Mouse (Mus musculus): ENCODE measurements around the gene Gstm7. TPM values are rescaled to one million over a fixed set of nuclear protein-coding genes. Genes with fewer than 3 reads are reported as not detected.
"Not testable (repeated sequence)": the region's sequence is repeated elsewhere in the genome, so short reads cannot be mapped to it uniquely, and the experiment has no call there.

Gene Gstm7
- polyA plus RNA-seq, 1 experiment from 2014 or later = 39.2 TPM

- ATAC-seq = peak; percentile 96
- WGBS (ENCODE audit: insufficient replicate concordance) = 4% methylated on average over 40 of the region's 40 CpGs
- TF ChIP-seq EP300 (IDR thresholded peaks at IDR 0.05; ENCODE audit: low read depth) (peak; percentile 92), CTCF (IDR thresholded peaks at IDR 0.05; ENCODE audit: low read depth) (no peak)
These were observed 35.7 kb downstream of the Gstm7 start, which contains the start of gene Gstm5 for GRCm38 (mm10) chr3:107895720-107896569. Gstm5 (plus strand) TSS chr3:107895821.

GRCm38 (mm10) chr3:107895194-107895719 is 36.4 kb downstream of the Gstm7 start:
- Histone ChIP-seq H3K9me3 (ENCODE audit: low read length) (no peaks in the 10 kb centered on the region), H3K36me3 (replicated peaks; ENCODE audit: insufficient read depth, low read length) (0 out of 2 replicates have a peak, but pooled peaks cover 3% of the 10 kb centered on the region), H3K9ac (replicated peaks) (peak overlapping the region; percentile 90), H3K27ac (ENCODE audit: low read depth) (peak overlapping the region; percentile 87; the same call in 1 of the 2 replicates), H3K4me3 (ENCODE audit: low read depth, low read length) (peak overlapping the region; percentile 75), H3K27me3 (ENCODE audit: insufficient read depth, low read length) (no peaks in the 10 kb centered on the region), H3K4me2 (ENCODE audit: low read depth, low read length) (peak overlapping the region; percentile 99), H3K4me1 (ENCODE audit: insufficient read depth) (peaks cover 15% of the 10 kb centered on the region)
- WGBS (ENCODE audit: insufficient replicate concordance) = 8% methylated on average over 6 of the region's 6 CpGs
- DNase-seq = no peak
- peak; percentile 43 for ATAC-seq
- TF ChIP-seq CTCF (IDR thresholded peaks at IDR 0.05; ENCODE audit: low read depth) = no peak
- TF ChIP-seq EP300 (IDR thresholded peaks at IDR 0.05; ENCODE audit: low read depth) = no peak

More at GRCm38 (mm10) chr3:107895720-107896569, 35.7 kb downstream of the Gstm7 start, which contains the start of gene Gstm5:
- Histone ChIP-seq H3K27me3 (ENCODE audit: insufficient read depth, low read length) (no peaks in the 10 kb centered on the region), H3K9me3 (ENCODE audit: low read length) (no peaks in the 10 kb centered on the region), H3K36me3 (replicated peaks; ENCODE audit: insufficient read depth, low read length) (0 out of 2 replicates have a peak, but pooled peaks cover 3% of the 10 kb centered on the region), H3K4me1 (ENCODE audit: insufficient read depth) (peaks cover 15% of the 10 kb centered on the region), H3K27ac (ENCODE audit: low read depth) (peak within 1 kb of the TSS; percentile 87), H3K9ac (replicated peaks) (peak within 1 kb of the TSS; percentile 90), H3K4me3 (ENCODE audit: low read depth, low read length) (peak within 1 kb of the TSS; percentile 75), H3K4me2 (ENCODE audit: low read depth, low read length) (peak within 1 kb of the TSS; percentile 99)
- DNase-seq = peak; percentile 89

- ATAC-seq; DNase-seq; H3K27ac ChIP-seq (ENCODE audit: low read depth); H3K9me3 ChIP-seq (ENCODE audit: low read length); H3K4me3 ChIP-seq (ENCODE audit: low read depth, low read length); H3K4me2 ChIP-seq (ENCODE audit: low read depth, low read length); H3K4me1 ChIP-seq (ENCODE audit: insufficient read depth); H3K27me3 ChIP-seq (ENCODE audit: insufficient read depth, low read length); H3K36me3 ChIP-seq (replicated peaks; ENCODE audit: insufficient read depth, low read length); H3K9ac ChIP-seq (replicated peaks): not testable (repeated sequence)
- WGBS (ENCODE audit: insufficient replicate concordance) = 77% methylated on average over 2 of the region's 2 CpGs
These were observed 42.4 kb downstream of the Gstm7 start for GRCm38 (mm10) chr3:107889236-107889635.

GRCm38 (mm10) chr3:107887674-107888495 is 43.7 kb downstream of the Gstm7 start:
- H3K4me2 ChIP-seq (ENCODE audit: low read depth, low read length) = no peak overlapping the region
- ATAC-seq = no peak
- no peak for DNase-seq
- no peaks in the 10 kb centered on the region for H3K9me3 ChIP-seq (ENCODE audit: low read length)
- WGBS (ENCODE audit: insufficient replicate concordance) = 84% methylated on average over 9 of the region's 9 CpGs
- H3K9ac ChIP-seq (replicated peaks) = no peak overlapping the region
- H3K27me3 ChIP-seq (ENCODE audit: insufficient read depth, low read length) = no peaks in the 10 kb centered on the region
- no peaks in the 10 kb centered on the region for H3K36me3 ChIP-seq (replicated peaks; ENCODE audit: insufficient read depth, low read length)
- no peak overlapping the region for H3K27ac ChIP-seq (ENCODE audit: low read depth)
- TF ChIP-seq EP300 (IDR thresholded peaks at IDR 0.05; ENCODE audit: low read depth) (no peak), CTCF (IDR thresholded peaks at IDR 0.05; ENCODE audit: low read depth) (no peak)
- no peaks in the 10 kb centered on the region for H3K4me1 ChIP-seq (ENCODE audit: insufficient read depth)
- no peak overlapping the region for H3K4me3 ChIP-seq (ENCODE audit: low read depth, low read length)

- Histone ChIP-seq H3K4me1 (ENCODE audit: insufficient read depth) (no peaks in the 10 kb centered on the region), H3K9ac (replicated peaks) (no peak overlapping the region), H3K27me3 (ENCODE audit: insufficient read depth, low read length) (no peaks in the 10 kb centered on the region), H3K4me3 (ENCODE audit: low read depth, low read length) (no peak overlapping the region), H3K27ac (ENCODE audit: low read depth) (no peak overlapping the region), H3K4me2 (ENCODE audit: low read depth, low read length) (no peak overlapping the region), H3K36me3 (replicated peaks; ENCODE audit: insufficient read depth, low read length) (no peaks in the 10 kb centered on the region), H3K9me3 (ENCODE audit: low read length) (no peaks in the 10 kb centered on the region)
- WGBS (ENCODE audit: insufficient replicate concordance) = 60% methylated on average over 12 of the region's 12 CpGs
- ATAC-seq = no peak
- TF ChIP-seq CTCF (IDR thresholded peaks at IDR 0.05; ENCODE audit: low read depth) = no peak
- DNase-seq = no peak
These were observed 53.6 kb downstream of the Gstm7 start for GRCm38 (mm10) chr3:107877747-107878736.

All from liver, postnatal 0 days (tissue).